Mouse (Mus musculus) heart, embryonic 13.5 days (tissue): ENCODE results near the gene Ptpn5. TPM values are rescaled to one million over a fixed set of nuclear protein-coding genes. Genes with fewer than 3 reads are reported as not detected.

Experiments
- ATAC-seq: fragments of 200-750 bp; cut with Nextera tagmentation; 2 replicates; pipeline ENCODE4 v1.8.0; 2017; ENCODE audit warnings: moderate TSS enrichment; ENCODE audit not compliant: insufficient number of reproducible peaks, low FRiP score, low TSS enrichment; ENCODE audit errors: extremely low read depth
- H3K27ac ChIP-seq: fragments of 300-500 bp; sonication (generic); replicated peaks from 2 replicates; pipeline ENCODE4 v1.5.1; 2015; ENCODE audit warnings: moderate library complexity, mild to moderate bottlenecking, inconsistent platforms
- H3K27me3 ChIP-seq: fragments of 300-500 bp; sonication (generic); replicated peaks from 2 replicates; pipeline ENCODE4 v1.6.1; 2015; ENCODE audit warnings: mild to moderate bottlenecking, inconsistent platforms
- H3K36me3 ChIP-seq: fragments of 300-500 bp; sonication (generic); 2 replicates; pipeline ENCODE4 v1.6.1; 2015; ENCODE audit warnings: mild to moderate bottlenecking, inconsistent platforms
- H3K4me1 ChIP-seq: fragments of 300-500 bp; sonication (generic); 2 replicates; pipeline ENCODE4 v1.6.1; 2015; ENCODE audit warnings: inconsistent platforms
- H3K4me2 ChIP-seq: fragments of 300-500 bp; sonication (generic); 2 replicates; pipeline ENCODE4 v1.6.1; 2015; ENCODE audit warnings: inconsistent platforms, mild to moderate bottlenecking, moderate library complexity
- H3K4me3 ChIP-seq: fragments of 300-500 bp; sonication (generic); 2 replicates; pipeline ENCODE4 v1.5.1; 2015; ENCODE audit warnings: moderate library complexity, mild to moderate bottlenecking, inconsistent platforms
- H3K9ac ChIP-seq: fragments of 300-500 bp; sonication (generic); 2 replicates; pipeline ENCODE4 v1.6.1; 2015; ENCODE audit warnings: inconsistent platforms, mild to moderate bottlenecking, moderate library complexity
- H3K9me3 ChIP-seq: fragments of 300-500 bp; sonication (generic); 2 replicates; pipeline ENCODE4 v1.6.1; 2016; ENCODE audit warnings: inconsistent platforms
- WGBS: fragments of 180-500 bp; shearing (Covaris S2); methylation state at CpG from one replicate; pipeline ENCODE4 v1.1.7; 2015; ENCODE audit warnings: mixed read lengths; 5-methylcytosine and 5-hydroxymethylcytosine counted together
- polyA plus RNA-seq: library from polyadenylated mRNA; unstranded; fragments of >200 nt; fragmentation: Nextera tagmentation; extraction: Ambion mirVana; gene quantifications from 2 replicates; pipeline ENCODE4 v1.2.1, GENCODE M21; 2015

Ptpn5 gene
- 0.12 and 0.29 TPM in 2 replicates for polyA plus RNA-seq

DNA sequence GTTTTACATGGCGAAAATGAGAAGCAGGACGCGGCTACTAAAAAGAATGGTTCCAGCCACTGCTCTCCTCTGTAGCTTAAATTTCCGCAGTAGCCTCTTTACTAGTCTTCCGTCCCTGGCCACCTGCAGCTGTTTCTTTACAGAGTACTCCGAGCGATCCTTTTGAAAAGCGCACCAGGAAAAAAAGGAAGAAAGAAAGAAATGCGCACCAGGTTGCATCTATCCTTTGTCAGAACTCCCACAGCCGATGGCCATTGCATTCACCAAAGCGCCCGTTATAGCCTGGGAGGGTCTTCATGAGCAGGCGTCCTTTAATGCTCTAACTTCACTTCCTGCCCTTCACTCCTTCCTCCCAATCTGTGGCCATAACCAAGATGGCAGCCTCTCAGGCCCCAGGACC is at the start of gene Ptpn5:
Gene Ptpn5, minus strand, starts transcription at position 354 of the 400 bp plus-strand sequence.
- H3K4me2 ChIP-seq: peak within 1 kb of the TSS; percentile 100
- ATAC-seq: no peak
- no peak within 1 kb of the TSS for H3K27ac ChIP-seq
- H3K27me3 ChIP-seq: peaks cover 84% of the 10 kb centered on the region
- H3K4me3 ChIP-seq: peak within 1 kb of the TSS; percentile 69
- H3K36me3 ChIP-seq: no peaks in the 10 kb centered on the region
- peak within 1 kb of the TSS; percentile 74 for H3K9ac ChIP-seq
- H3K9me3 ChIP-seq: no peaks in the 10 kb centered on the region
- WGBS: 12% methylated on average over 13 of the region's 13 CpGs
- H3K4me1 ChIP-seq: peaks cover 17% of the 10 kb centered on the region

DNA sequence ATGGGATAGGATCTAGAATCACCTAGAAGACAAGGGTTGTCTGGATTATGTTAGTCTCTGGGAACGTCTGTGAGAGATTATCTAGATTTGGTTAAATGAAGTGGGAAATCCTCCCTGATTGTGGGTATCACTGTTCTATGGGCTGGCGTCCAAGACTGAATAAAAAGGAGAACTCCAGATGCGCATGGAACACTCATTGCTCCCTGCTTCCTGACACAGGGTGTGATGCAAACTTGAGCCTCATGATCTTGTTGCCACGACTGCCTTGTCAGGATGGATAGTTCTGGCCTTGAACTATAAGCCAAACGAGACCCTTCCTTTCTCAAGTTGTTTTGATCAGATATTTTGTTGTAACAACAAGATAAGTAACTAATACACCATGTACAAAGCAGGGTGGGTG is 37.3 kb upstream of the Ptpn5 start:
- H3K4me3 ChIP-seq: no peak overlapping the region
- no peaks in the 10 kb centered on the region for H3K9me3 ChIP-seq
- no peak overlapping the region for H3K4me2 ChIP-seq
- WGBS: 51% methylated on average over 5 of the region's 5 CpGs
- no peak for ATAC-seq
- no peaks in the 10 kb centered on the region for H3K27me3 ChIP-seq
- no peaks in the 10 kb centered on the region for H3K4me1 ChIP-seq
- H3K36me3 ChIP-seq: no peaks in the 10 kb centered on the region
- no peak overlapping the region for H3K27ac ChIP-seq
- no peak overlapping the region for H3K9ac ChIP-seq

DNA sequence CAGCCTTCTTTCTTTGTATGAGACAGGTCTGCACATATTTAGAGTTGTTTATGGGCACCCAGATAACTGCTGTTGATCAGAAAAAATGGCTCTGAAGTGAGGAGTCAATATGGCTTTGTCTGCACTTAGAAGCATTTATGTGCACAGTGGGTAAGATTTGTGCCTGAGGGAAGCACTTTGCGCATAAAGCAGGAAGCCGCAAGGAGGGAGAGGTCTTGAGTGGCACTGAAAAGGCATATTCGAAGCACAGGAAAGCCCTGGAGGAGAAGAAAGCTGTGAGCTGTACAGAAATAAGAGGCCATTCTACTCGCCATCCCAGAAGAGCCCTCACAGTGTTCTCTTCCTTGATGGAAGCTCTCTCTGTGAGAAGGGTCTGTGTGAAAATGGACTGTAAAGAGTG is 31.5 kb upstream of the Ptpn5 start:
- Histone ChIP-seq H3K4me2 (no peak overlapping the region), H3K27me3 (no peaks in the 10 kb centered on the region), H3K9ac (no peak overlapping the region), H3K9me3 (0 out of 2 replicates have a peak, but pooled peaks cover 4% of the 10 kb centered on the region), H3K36me3 (no peaks in the 10 kb centered on the region), H3K4me3 (no peak overlapping the region), H3K4me1 (no peaks in the 10 kb centered on the region), H3K27ac (no peak overlapping the region)
- ATAC-seq: no peak
- 68% methylated on average over 4 of the region's 4 CpGs for WGBS

DNA sequence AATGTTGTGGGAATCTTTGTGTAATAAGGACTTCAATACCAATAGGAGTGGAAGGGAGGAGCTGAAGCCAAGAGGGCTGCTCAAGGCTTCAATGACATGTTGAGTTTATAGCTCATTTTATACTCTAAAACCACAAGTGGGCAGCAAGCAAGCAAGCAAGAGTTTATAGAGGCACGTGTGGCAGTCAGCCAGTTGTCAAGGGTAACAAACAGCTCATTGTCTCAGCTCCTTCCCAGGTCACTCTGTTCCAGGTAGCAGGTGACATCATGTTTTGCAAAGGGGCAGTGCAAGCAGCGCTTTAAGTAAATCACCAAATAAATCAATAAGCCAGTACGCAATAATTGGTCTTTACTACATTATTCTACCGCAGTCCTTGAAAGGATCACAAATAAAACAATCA is 29.7 kb upstream of the Ptpn5 start:
- no peak overlapping the region for H3K4me3 ChIP-seq
- 0 out of 2 replicates have a peak, but pooled peaks cover 4% of the 10 kb centered on the region for H3K9me3 ChIP-seq
- no peaks in the 10 kb centered on the region for H3K4me1 ChIP-seq
- H3K27ac ChIP-seq: no peak overlapping the region
- H3K27me3 ChIP-seq: no peaks in the 10 kb centered on the region
- H3K4me2 ChIP-seq: no peak overlapping the region
- no peak overlapping the region for H3K9ac ChIP-seq
- no peak for ATAC-seq
- WGBS: 79% methylated on average over 4 of the region's 4 CpGs
- no peaks in the 10 kb centered on the region for H3K36me3 ChIP-seq

DNA sequence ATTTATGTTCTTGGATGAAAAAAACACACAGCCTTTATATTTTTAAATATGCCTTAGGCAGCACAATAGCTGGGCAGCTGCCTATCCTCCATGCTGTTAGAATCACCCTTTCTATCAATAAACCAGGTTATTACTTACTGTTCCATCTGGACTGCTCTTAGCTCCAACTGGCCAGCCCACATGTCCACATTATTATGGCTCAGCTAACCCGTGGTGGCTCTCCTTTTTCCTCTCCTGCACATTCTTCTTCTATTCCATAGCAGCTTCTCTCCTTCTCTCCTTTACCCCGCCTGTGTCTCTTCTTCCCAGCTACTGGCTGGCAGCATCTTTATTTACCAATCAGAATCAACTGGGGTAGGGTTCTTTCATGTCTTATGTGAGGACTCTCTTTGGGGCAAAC is 25.0 kb upstream of the Ptpn5 start:
- no peak for ATAC-seq
- H3K4me1 ChIP-seq: no peaks in the 10 kb centered on the region
- WGBS: 53% methylated on average over 2 of the region's 2 CpGs
- H3K4me3 ChIP-seq: no peak overlapping the region
- H3K4me2 ChIP-seq: no peak overlapping the region
- H3K9ac ChIP-seq: no peak overlapping the region
- H3K27ac ChIP-seq: no peak overlapping the region
- H3K36me3 ChIP-seq: no peaks in the 10 kb centered on the region
- H3K9me3 ChIP-seq: 0 out of 2 replicates have a peak, but pooled peaks cover 4% of the 10 kb centered on the region
- H3K27me3 ChIP-seq: no peaks in the 10 kb centered on the region

DNA sequence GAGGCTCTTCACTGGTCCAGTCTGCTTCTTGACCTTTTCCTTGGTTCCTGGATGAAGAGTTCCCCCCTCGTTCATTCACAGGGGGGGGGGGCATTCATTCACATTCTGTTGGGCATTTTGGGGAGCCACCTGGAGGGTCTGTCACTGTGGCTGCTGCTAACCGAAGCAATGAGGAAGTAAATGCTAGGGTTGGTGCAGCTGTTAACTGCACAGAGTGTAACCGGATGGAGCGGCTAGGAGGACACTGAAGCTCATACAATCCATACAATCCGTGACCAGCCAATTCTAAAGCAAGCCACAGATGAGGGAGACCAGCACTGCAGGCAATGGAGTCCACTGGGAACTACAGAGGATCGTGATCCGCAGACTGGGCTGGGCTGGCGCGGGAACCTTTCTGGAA is 24.3 kb upstream of the Ptpn5 start:
- ATAC-seq: no peak
- Histone ChIP-seq H3K27ac (no peak overlapping the region), H3K36me3 (no peaks in the 10 kb centered on the region), H3K9ac (no peak overlapping the region), H3K9me3 (0 out of 2 replicates have a peak, but pooled peaks cover 4% of the 10 kb centered on the region), H3K4me3 (no peak overlapping the region), H3K27me3 (0 out of 2 replicates have a peak, but pooled peaks cover under 1% of the 10 kb centered on the region), H3K4me1 (no peaks in the 10 kb centered on the region), H3K4me2 (no peak overlapping the region)
- WGBS: 76% methylated on average over 9 of the region's 9 CpGs

DNA sequence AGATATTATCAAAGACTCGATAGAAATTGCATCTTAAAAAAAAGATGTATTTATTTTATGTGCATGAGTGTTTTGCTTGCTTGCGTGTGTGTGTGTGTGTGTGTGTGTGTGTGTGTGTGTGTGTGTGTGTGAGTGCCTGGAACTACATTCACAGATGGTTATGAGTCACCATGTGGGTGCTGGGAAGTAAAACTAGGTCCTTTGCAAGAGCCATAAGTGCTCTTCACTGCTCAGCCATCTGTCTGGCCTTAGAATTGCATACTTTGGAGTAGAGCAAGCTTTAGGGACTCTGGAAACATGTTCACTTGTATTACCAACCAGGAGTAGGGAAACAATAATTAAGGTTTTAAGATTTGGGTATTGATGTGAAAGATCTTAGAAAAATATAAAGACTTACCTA is 22.4 kb upstream of the Ptpn5 start:
- 0 out of 2 replicates have a peak, but pooled peaks cover 4% of the 10 kb centered on the region for H3K9me3 ChIP-seq
- no peak overlapping the region for H3K27ac ChIP-seq
- no peaks in the 10 kb centered on the region for H3K36me3 ChIP-seq
- no peak overlapping the region for H3K4me2 ChIP-seq
- ATAC-seq: no peak
- H3K9ac ChIP-seq: no peak overlapping the region
- no peak overlapping the region for H3K4me3 ChIP-seq
- no peaks in the 10 kb centered on the region for H3K4me1 ChIP-seq
- 0 out of 2 replicates have a peak, but pooled peaks cover 11% of the 10 kb centered on the region for H3K27me3 ChIP-seq
- 74% methylated on average over 2 of the region's 2 CpGs for WGBS

DNA sequence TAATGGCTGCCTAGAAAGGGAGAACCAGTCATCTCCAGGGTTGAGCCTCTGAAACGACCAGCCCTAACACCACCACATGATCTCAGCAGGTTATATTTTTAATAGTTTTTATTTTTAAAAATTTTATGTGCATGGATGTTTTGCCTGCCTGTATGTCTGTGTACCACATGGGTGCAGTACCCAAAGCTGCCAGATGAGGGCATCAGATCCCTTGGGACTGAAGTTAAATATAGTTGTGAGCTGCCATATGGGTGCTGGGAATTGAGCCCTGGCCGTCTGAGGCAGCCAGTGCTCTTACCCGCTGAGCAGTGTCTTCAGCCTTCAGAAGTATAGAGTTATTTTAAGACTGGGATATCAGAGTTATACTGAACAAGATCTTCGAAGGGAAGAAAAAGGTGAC is 21.9 kb upstream of the Ptpn5 start:
- H3K27ac ChIP-seq: no peak overlapping the region
- H3K36me3 ChIP-seq: no peaks in the 10 kb centered on the region
- WGBS: 86% methylated on average over 4 of the region's 4 CpGs
- no peak for ATAC-seq
- no peak overlapping the region for H3K4me2 ChIP-seq
- H3K4me1 ChIP-seq: no peaks in the 10 kb centered on the region
- 0 out of 2 replicates have a peak, but pooled peaks cover 11% of the 10 kb centered on the region for H3K27me3 ChIP-seq
- 0 out of 2 replicates have a peak, but pooled peaks cover 4% of the 10 kb centered on the region for H3K9me3 ChIP-seq
- no peak overlapping the region for H3K9ac ChIP-seq
- no peak overlapping the region for H3K4me3 ChIP-seq

DNA sequence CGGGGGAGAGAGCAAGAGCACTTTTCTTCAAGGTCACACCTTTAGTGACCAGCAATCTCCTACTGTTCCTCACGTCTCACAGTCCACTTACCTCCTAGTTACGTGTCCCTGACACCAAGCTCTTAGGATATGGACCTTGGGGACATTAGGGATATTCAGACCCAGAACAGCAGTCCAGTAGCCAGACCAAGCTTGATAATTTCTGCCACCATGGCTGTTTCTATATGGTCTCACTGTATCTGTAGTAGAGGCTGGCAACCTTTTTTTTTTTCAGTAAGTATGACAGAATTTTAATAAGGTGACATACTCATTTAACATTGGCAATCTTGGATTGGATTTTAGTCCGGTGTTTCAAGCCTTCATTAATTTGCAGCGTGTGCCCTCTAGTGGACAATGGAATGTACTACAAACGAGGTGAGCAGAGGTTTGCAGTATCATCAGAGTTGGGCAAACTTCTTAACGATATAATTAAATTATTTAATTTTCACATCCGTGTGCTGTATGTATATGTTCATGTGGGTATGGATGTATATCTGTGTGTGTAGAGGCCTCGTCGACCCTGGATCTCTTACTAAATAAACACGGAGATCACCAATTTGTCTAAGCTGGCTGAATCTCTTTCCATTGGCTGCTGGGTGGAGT is 17.1 kb upstream of the Ptpn5 start:
- ATAC-seq: no peak
- no peak overlapping the region for H3K4me3 ChIP-seq
- 15% methylated on average over 11 of the region's 11 CpGs for WGBS
- H3K36me3 ChIP-seq: no peaks in the 10 kb centered on the region
- 0 out of 2 replicates have a peak, but pooled peaks cover 11% of the 10 kb centered on the region for H3K27me3 ChIP-seq
- no peak overlapping the region for H3K9ac ChIP-seq
- no peak overlapping the region; the same call in 1 of the 2 replicates for H3K4me2 ChIP-seq
- no peaks in the 10 kb centered on the region for H3K4me1 ChIP-seq
- no peaks in the 10 kb centered on the region for H3K9me3 ChIP-seq
- H3K27ac ChIP-seq: no peak overlapping the region

DNA sequence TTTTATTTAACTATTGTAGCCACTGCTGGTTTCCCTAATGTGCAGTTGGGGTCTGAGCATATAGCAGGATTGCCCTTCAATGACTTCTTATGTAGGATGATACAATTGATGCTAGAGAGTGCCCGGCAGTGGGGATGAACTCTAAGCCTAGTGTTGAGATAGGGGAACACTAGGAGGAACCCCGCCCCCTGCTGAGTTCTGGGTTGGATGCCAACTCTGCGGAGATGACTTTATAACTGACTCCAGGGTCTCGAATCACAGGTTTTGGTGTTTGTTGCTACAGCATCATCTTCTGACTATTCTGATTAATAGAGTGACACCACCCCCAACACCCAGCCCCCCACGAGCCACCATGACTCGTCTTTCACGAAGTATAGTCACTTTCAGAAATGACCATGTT is 14.8 kb upstream of the Ptpn5 start:
- 70% methylated on average over 7 of the region's 7 CpGs for WGBS
- ATAC-seq: no peak
- H3K9me3 ChIP-seq: no peaks in the 10 kb centered on the region
- H3K36me3 ChIP-seq: no peaks in the 10 kb centered on the region
- no peak overlapping the region for H3K27ac ChIP-seq
- no peak overlapping the region for H3K4me2 ChIP-seq
- 0 out of 2 replicates have a peak, but pooled peaks cover 11% of the 10 kb centered on the region for H3K27me3 ChIP-seq
- H3K4me1 ChIP-seq: no peaks in the 10 kb centered on the region
- H3K4me3 ChIP-seq: no peak overlapping the region
- H3K9ac ChIP-seq: no peak overlapping the region

DNA sequence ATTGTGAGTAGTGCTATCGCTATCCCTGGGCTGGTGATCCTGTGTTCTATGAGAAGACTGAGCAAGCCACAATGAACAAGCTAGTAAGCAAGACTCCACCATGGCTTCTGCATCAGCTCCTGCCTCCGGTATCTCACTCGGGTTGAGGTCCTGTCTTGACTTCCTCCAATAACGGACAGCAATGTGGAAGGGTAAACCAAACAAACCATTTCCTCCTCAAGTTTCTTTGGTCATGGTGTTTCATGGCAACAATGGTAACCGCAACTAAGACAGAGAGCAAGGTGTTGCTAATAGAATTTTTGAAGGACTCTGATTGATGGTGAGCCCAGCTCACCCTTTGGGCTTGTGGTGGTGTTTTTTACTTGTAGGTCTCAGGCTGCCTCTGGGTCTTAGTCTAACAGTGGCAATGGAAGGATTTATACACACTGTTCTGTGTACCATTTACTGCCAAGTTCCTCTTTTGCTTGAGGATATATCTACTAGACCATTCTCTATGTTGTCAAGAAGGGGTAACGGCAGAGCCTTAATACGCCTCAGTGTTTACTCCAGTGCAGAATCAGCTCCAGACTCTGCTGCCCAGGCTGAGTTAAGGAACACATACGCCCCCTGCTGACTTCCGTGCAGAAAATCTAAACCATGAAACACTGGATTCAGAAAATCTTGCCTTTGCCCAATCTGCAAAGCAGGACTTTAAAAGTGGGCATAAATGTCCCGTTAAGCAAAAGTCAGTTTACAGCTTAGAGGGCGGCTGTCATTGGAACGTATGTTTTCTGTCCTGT is 12.7 kb upstream of the Ptpn5 start:
- Histone ChIP-seq H3K9ac (no peak overlapping the region), H3K27me3 (0 out of 2 replicates have a peak, but pooled peaks cover 2% of the 10 kb centered on the region), H3K36me3 (no peaks in the 10 kb centered on the region), H3K4me2 (no peak overlapping the region), H3K27ac (no peak overlapping the region), H3K4me1 (no peaks in the 10 kb centered on the region), H3K9me3 (no peaks in the 10 kb centered on the region), H3K4me3 (no peak overlapping the region)
- 54% methylated on average over 12 of the region's 12 CpGs for WGBS
- no peak for ATAC-seq
